In the genomic region with DNA sequence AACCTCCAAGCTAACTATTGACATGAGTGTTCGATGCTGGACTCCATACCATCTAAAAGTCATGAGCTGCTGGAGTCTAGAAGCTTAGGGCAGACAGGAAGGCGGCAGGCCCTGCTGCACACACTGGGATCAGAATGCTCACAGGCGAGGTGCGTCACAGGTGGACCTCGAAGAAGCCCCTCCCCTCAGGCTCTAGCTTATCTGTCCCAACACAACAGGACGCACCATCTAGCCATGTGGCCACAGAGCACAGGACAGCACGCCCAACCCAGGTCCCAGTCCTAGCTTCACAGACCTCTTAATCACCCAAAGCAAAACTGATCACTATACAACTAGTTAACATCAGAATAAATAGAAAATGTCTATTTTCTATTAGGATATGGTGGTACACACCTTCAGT, we compare ENCODE assay signal across 24 mouse cellular contexts. TPM values are rescaled to one million over a fixed set of nuclear protein-coding genes. Genes with fewer than 3 reads are reported as not detected.
A peak's percentile ranks its signal among the peaks of the same experiment; 100 is the strongest.
DNase-seq lines count a peak whose midpoint lies in the region; ATAC-seq and TF ChIP-seq lines count a peak whose summit lies in the region.
"Had no signal": no experiment of that assay in that cellular context is flagged by ENCODE, and none has a peak within 500 bp of the region (broad histone marks: within the 10 kb centered on the region; RNA-seq: fewer than 3 reads in every experiment).

No protein-coding gene starts in this region.

- WGBS in intestine, postnatal 0 days: 45% methylated on average over 7 of the region's 7 CpGs
- 66% methylated on average over 7 of the region's 7 CpGs for WGBS in intestine, embryonic 16.5 days
- 16% methylated on average over 7 of the region's 7 CpGs for WGBS in liver, embryonic 14.5 days (ENCODE audit: insufficient replicate concordance)
- 77% methylated on average over 7 of the region's 7 CpGs for WGBS in kidney, embryonic 14.5 days

- no peaks in the 10 kb centered on the region for H3K9me3 ChIP-seq in intestine, postnatal 0 days (ENCODE audit: control insufficient read depth)
- H3K9me3 ChIP-seq in intestine, embryonic 16.5 days (ENCODE audit: control insufficient read depth, low read length): no peaks in the 10 kb centered on the region
- H3K9me3 ChIP-seq in liver, embryonic 14.5 days (ENCODE audit: control insufficient read depth, low read length): no peaks in the 10 kb centered on the region
- H3K9me3 ChIP-seq in kidney, embryonic 14.5 days (ENCODE audit: control insufficient read depth, low read length): no peaks in the 10 kb centered on the region
- H3K9me3 ChIP-seq: forebrain, embryonic 15.5 days had no signal

- TF ChIP-seq EP300 in liver, embryonic 14.5 days (IDR thresholded peaks at IDR 0.05; ENCODE audit: low read depth): no peak

- DNase-seq in liver, embryonic 14.5 days (ENCODE audit: low read depth in 3 of 3, low spot score in 3 of 3): peak in 2 of 3 experiments; percentile 26 to 42
- DNase-seq in yolk sac, embryonic 10.5 days (ENCODE audit: low spot score): peak; percentile 61
- no peak for DNase-seq in lung, postnatal 25 days (ENCODE audit: low spot score)
- DNase-seq: cerebellum, adult 9-11 months; embryo, embryonic 11 days; heart, adult 11 months; kidney, postnatal 25 days; lung, embryonic 14.5 days; right cerebral cortex, postnatal 25 days had no signal

- H3K9ac ChIP-seq in intestine, postnatal 0 days (ENCODE audit: low read depth, low read length): no peak overlapping the region
- H3K9ac ChIP-seq in intestine, embryonic 16.5 days (ENCODE audit: low read depth, low read length): no peak overlapping the region
- H3K9ac ChIP-seq in liver, embryonic 14.5 days (replicated peaks): no peak overlapping the region
- H3K9ac ChIP-seq in kidney, embryonic 14.5 days (ENCODE audit: low read depth, low read length): no peak overlapping the region
- H3K9ac ChIP-seq: forebrain, embryonic 15.5 days; lung, embryonic 14.5 days had no signal

- no peaks in the 10 kb centered on the region for H3K27me3 ChIP-seq in intestine, postnatal 0 days (replicated peaks; ENCODE audit: control insufficient read depth, insufficient read depth, low read length)
- no peaks in the 10 kb centered on the region for H3K27me3 ChIP-seq in intestine, embryonic 16.5 days (replicated peaks; ENCODE audit: control insufficient read depth, insufficient read depth, low read length)
- no peaks in the 10 kb centered on the region for H3K27me3 ChIP-seq in liver, embryonic 14.5 days (ENCODE audit: control insufficient read depth, insufficient read depth, low read length)
- no peaks in the 10 kb centered on the region for H3K27me3 ChIP-seq in kidney, embryonic 14.5 days (ENCODE audit: control insufficient read depth, insufficient read depth, low read length)
- H3K27me3 ChIP-seq: forebrain, embryonic 15.5 days had no signal

- TF ChIP-seq CTCF in intestine, postnatal 0 days (IDR thresholded peaks at IDR 0.05; ENCODE audit: low read depth): no peak
- TF ChIP-seq CTCF in liver, embryonic 14.5 days (IDR thresholded peaks at IDR 0.05; ENCODE audit: low read depth): no peak

- ATAC-seq in intestine, postnatal 0 days: no peak
- no peak for ATAC-seq in intestine, embryonic 16.5 days
- 0 out of 2 replicates have a peak, but pooled peaks have one; percentile 19 for ATAC-seq in common myeloid progenitor, adult 5-6 weeks (replicated peaks; ENCODE audit: low read depth, poor library complexity, severe bottlenecking)
- ATAC-seq in liver, embryonic 14.5 days (ENCODE audit: insufficient read depth): peak; percentile 40; the same call in 1 of the 2 replicates
- no peak for ATAC-seq in kidney, embryonic 14.5 days (ENCODE audit: low FRiP score, low TSS enrichment)
- ATAC-seq: forebrain, embryonic 15.5 days had no signal

- H3K27ac ChIP-seq in intestine, postnatal 0 days (ENCODE audit: low read depth, low read length): peak overlapping the region; percentile 64; the same call in 1 of the 2 replicates
- no peak overlapping the region for H3K27ac ChIP-seq in intestine, embryonic 16.5 days (ENCODE audit: low read length)
- H3K27ac ChIP-seq in liver, embryonic 14.5 days: no peak overlapping the region
- no peak overlapping the region for H3K27ac ChIP-seq in kidney, embryonic 14.5 days (ENCODE audit: low read depth, low read length)
- H3K27ac ChIP-seq: forebrain, embryonic 15.5 days; left cerebral cortex, adult 2 months; macrophage had no signal

- H3K4me1 ChIP-seq in intestine, postnatal 0 days (replicated peaks; ENCODE audit: control insufficient read depth, insufficient read depth, low read length): 0 out of 2 replicates have a peak, but pooled peaks cover 4% of the 10 kb centered on the region
- peaks cover 26% of the 10 kb centered on the region for H3K4me1 ChIP-seq in intestine, embryonic 16.5 days (ENCODE audit: control insufficient read depth, insufficient read depth, low read length)
- peaks cover 9 to 29% of the 10 kb centered on the region in 2 experiments for H3K4me1 ChIP-seq in liver, embryonic 14.5 days (replicated peaks; ENCODE audit: control insufficient read depth in 2 of 2, insufficient read depth in 2 of 2, low read length in 1 of 2)
- peaks cover 17% of the 10 kb centered on the region for H3K4me1 ChIP-seq in kidney, embryonic 14.5 days (ENCODE audit: control insufficient read depth, insufficient read depth, low read length)

- no peak overlapping the region for H3K4me3 ChIP-seq in intestine, postnatal 0 days (ENCODE audit: low read depth, low read length)
- no peak overlapping the region for H3K4me3 ChIP-seq in intestine, embryonic 16.5 days (ENCODE audit: low read length)
- no peak overlapping the region for H3K4me3 ChIP-seq in liver, embryonic 14.5 days (ENCODE audit: insufficient read depth in 1 of 2, low read depth in 2 of 2, low read length in 2 of 2)
- no peak overlapping the region for H3K4me3 ChIP-seq in kidney, embryonic 14.5 days (ENCODE audit: low read length)
- H3K4me3 ChIP-seq: erythroblast, embryonic 14.5 days; forebrain, embryonic 15.5 days; left cerebral cortex, adult 2 months had no signal

- peaks cover 19% of the 10 kb centered on the region for H3K36me3 ChIP-seq in intestine, postnatal 0 days (ENCODE audit: control insufficient read depth, insufficient read depth)
- H3K36me3 ChIP-seq in intestine, embryonic 16.5 days (ENCODE audit: control insufficient read depth, insufficient read depth, low read length): no peaks in the 10 kb centered on the region
- H3K36me3 ChIP-seq in liver, embryonic 14.5 days (replicated peaks; ENCODE audit: control insufficient read depth, insufficient read depth, low read depth): no peaks in the 10 kb centered on the region; the same call in 1 of the 2 replicates
- H3K36me3 ChIP-seq in kidney, embryonic 14.5 days (ENCODE audit: control insufficient read depth, insufficient read depth, low read length): peaks cover 33% of the 10 kb centered on the region

- no peak overlapping the region for H3K4me2 ChIP-seq in intestine, postnatal 0 days (replicated peaks; ENCODE audit: low read depth)
- no peak overlapping the region for H3K4me2 ChIP-seq in intestine, embryonic 16.5 days (ENCODE audit: low read depth, low read length)
- H3K4me2 ChIP-seq in liver, embryonic 14.5 days (ENCODE audit: low read depth): peak overlapping the region; percentile 21
- no peak overlapping the region for H3K4me2 ChIP-seq in kidney, embryonic 14.5 days (replicated peaks; ENCODE audit: low read depth, low read length)
- H3K4me2 ChIP-seq: forebrain, embryonic 15.5 days; lung, embryonic 14.5 days had no signal

RNA-seq across cellular contexts. Expression of gene Srpk1, which starts 4.4 kb away (rescaled TPM):
- 55.2 and 70.3 TPM in 2 replicates for polyA plus RNA-seq in intestine, postnatal 0 days (2015; fragmentation: Nextera tagmentation; extraction: Ambion mirVana)
- 72.0 and 83.2 TPM in 2 replicates for polyA plus RNA-seq in intestine, embryonic 16.5 days (2015; fragmentation: Nextera tagmentation; extraction: Ambion mirVana)
- 126 and 167 TPM in 2 replicates for total RNA-seq in common myeloid progenitor, adult 5-6 weeks (2017)
- polyA plus RNA-seq in liver, embryonic 14.5 days (2012; rRNA removed): 11.5 and 12.9 TPM in 2 replicates
- 40.8 and 41.8 TPM in 2 replicates for polyA plus RNA-seq in liver, embryonic 14.5 days (2014; fragmentation: Nextera tagmentation; extraction: Ambion mirVana)
- polyA plus RNA-seq in kidney, embryonic 14.5 days (2014; fragmentation: Nextera tagmentation; extraction: Ambion mirVana): 134 and 140 TPM in 2 replicates

RNA-seq across cellular contexts. Expression of gene Lhfpl5, which starts 42.7 kb away (rescaled TPM):
- polyA plus RNA-seq in intestine, postnatal 0 days (2015; fragmentation: Nextera tagmentation; extraction: Ambion mirVana): 0.90 and 1.3 TPM in 2 replicates
- 0.92 and 1.0 TPM in 2 replicates for polyA plus RNA-seq in intestine, embryonic 16.5 days (2015; fragmentation: Nextera tagmentation; extraction: Ambion mirVana)
- total RNA-seq in common myeloid progenitor, adult 5-6 weeks (2017): not detected in 2 replicates
- not detected in 2 replicates for polyA plus RNA-seq in liver, embryonic 14.5 days (2012; rRNA removed)
- not detected in 2 replicates for polyA plus RNA-seq in liver, embryonic 14.5 days (2014; fragmentation: Nextera tagmentation; extraction: Ambion mirVana)
- polyA plus RNA-seq in kidney, embryonic 14.5 days (2014; fragmentation: Nextera tagmentation; extraction: Ambion mirVana): 0.45 and 0.51 TPM in 2 replicates
- total RNA-seq: gastrocnemius, adult 8-10 months had no signal
- polyA plus RNA-seq: erythroblast, embryonic 14.5 days; macrophage had no signal

RNA-seq across cellular contexts. Expression of gene Clps, which starts 57.6 kb away (rescaled TPM):
- 104 and 125 TPM in 2 replicates for polyA plus RNA-seq in intestine, postnatal 0 days (2015; fragmentation: Nextera tagmentation; extraction: Ambion mirVana)
- 1,810 and 2,508 TPM in 2 replicates for polyA plus RNA-seq in intestine, embryonic 16.5 days (2015; fragmentation: Nextera tagmentation; extraction: Ambion mirVana)
- total RNA-seq in common myeloid progenitor, adult 5-6 weeks (2017): not detected in 2 replicates
- 1.2 and 3.3 TPM in 2 replicates for polyA plus RNA-seq in liver, embryonic 14.5 days (2012; rRNA removed)
- 2.9 and 3.7 TPM in 2 replicates for polyA plus RNA-seq in liver, embryonic 14.5 days (2014; fragmentation: Nextera tagmentation; extraction: Ambion mirVana)
- not detected in 2 replicates for polyA plus RNA-seq in kidney, embryonic 14.5 days (2014; fragmentation: Nextera tagmentation; extraction: Ambion mirVana)
- total RNA-seq: adrenal gland, adult 18-20 months; gastrocnemius, adult 8-10 months; left cerebral cortex, adult 2 months; midbrain, postnatal 0 days had no signal
- polyA plus RNA-seq: C2C12; erythroblast, embryonic 14.5 days; forebrain, embryonic 15.5 days; heart, embryonic 14.5 days; hindbrain, embryonic 11.5 days; limb, embryonic 11.5 days; macrophage; midbrain, postnatal 0 days had no signal

Comparison
In these comparisons a context has a peak if more than half of its experiments do, and no peak if none do; other contexts are left out.
1. ATAC-seq: peak in common myeloid progenitor, adult 5-6 weeks (single experiment) and liver, embryonic 14.5 days (single experiment); none in intestine, postnatal 0 days (single experiment), intestine, embryonic 16.5 days (single experiment) and kidney, embryonic 14.5 days (single experiment).
2. RNA of gene Clps, which starts 57.6 kb away (polyA plus RNA-seq): 1,810 to 2,508 TPM in intestine, embryonic 16.5 days and 104 to 125 TPM in intestine, postnatal 0 days; 1.2 to 3.7 TPM in liver, embryonic 14.5 days and not detected in kidney, embryonic 14.5 days; every median in the first group is over 10 times any median in the second.